Mouse (Mus musculus) common myeloid progenitor, adult 5-6 weeks (primary cell): Measurements from ENCODE around the gene Btbd35f24. TPM values are rescaled to one million over a fixed set of nuclear protein-coding genes. Genes with fewer than 3 reads are reported as not detected.
"Not testable (repeated sequence)": the region's sequence is repeated elsewhere in the genome, so short reads cannot be mapped to it uniquely, and the experiment has no call there.

Experiments
- ATAC-seq: replicated peaks from 2 replicates; pipeline ENCODE4 v1.8.0; 2016; ENCODE audit warnings: low read depth, mild to moderate bottlenecking, moderate TSS enrichment, inconsistent platforms; ENCODE audit not compliant: poor library complexity, severe bottlenecking
- total RNA-seq: library from RNA; stranded (forward); fragments of 200-1000, 187-1606 nt; gene quantifications from 2 replicates; pipeline ENCODE4 v1.2.3, GENCODE M21; 2017

Btbd35f24 gene
- total RNA-seq = not detected in 2 replicates

DNA sequence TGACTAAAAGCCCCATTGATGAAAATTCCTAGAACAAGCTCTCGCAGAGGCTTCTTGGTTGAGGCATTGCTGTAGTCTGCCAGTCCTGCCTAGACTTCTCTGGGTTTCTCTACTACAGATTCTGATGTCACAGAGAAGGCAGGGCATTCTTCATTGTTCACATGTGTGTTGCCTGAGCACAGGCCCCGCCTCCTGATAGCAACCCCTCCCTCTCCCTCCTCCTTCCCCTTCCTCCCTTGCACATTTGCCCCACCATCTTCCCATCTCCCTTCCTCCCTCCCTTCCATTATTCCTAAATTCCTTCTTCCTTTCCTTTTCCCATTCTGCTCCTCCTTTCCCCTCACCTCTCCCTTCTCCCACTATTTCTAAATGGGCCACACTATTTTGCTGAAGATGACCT lies at the start of gene Btbd35f24:
Gene Btbd35f24, minus strand, starts transcription at position 101 of the 400 bp plus-strand sequence.
- ATAC-seq = not testable (repeated sequence)

Other genes with a start within 250 kb of the Btbd35f24 start
- gene Btbd35f23, start 119.0 kb downstream of the Btbd35f24 start, total RNA-seq = not detected in 2 replicates
- not detected in 2 replicates for gene Btbd35f11, start 247.9 kb upstream of the Btbd35f24 start, total RNA-seq